18 mouse cellular contexts compared by ENCODE assay signal in the genomic region with DNA sequence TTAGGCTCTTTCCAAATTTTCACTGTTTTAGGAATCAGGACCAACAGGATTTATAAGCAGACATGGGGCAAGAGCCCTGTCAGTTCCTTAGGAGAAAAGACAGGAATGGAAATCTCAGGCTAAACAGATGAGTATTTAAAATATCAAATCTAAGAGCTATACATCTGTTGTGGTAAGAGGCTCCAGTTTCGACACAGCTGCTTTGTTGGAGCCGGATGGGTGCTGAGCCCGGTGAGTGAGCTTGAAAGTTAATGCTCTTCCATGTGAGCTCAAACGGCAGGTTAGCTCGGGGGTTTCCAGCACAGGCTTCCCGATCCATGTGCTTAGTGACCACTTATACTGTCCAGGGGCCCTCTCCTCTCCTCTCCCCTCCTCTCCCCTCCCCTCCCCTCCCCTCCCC.
"Had no signal": no experiment of that assay in that cellular context is flagged by ENCODE, and none has a peak within 500 bp of the region (broad histone marks: within the 10 kb centered on the region; RNA-seq: fewer than 3 reads in every experiment).

No protein-coding gene starts in this region.

- DNase-seq: lung, adult 18-20 months; lung, embryonic 14.5 days; lung, postnatal 10 days; lung, postnatal 4 days; midbrain, embryonic 14.5 days; retina, postnatal 1 day; right cerebral cortex, postnatal 14 days; thymus, adult 2 months; thymus, postnatal 25 days; thymus, postnatal 4 days had no signal

- H3K9me3 ChIP-seq: liver, embryonic 12.5 days; midbrain, embryonic 12.5 days; neural tube, embryonic 13.5 days; neural tube, embryonic 15.5 days; stomach, embryonic 15.5 days had no signal

- ATAC-seq: liver, embryonic 12.5 days; midbrain, embryonic 16.5 days had no signal

- H3K36me3 ChIP-seq: liver, embryonic 12.5 days; midbrain, embryonic 12.5 days; neural tube, embryonic 13.5 days; neural tube, embryonic 15.5 days; stomach, embryonic 15.5 days had no signal

- H3K27ac ChIP-seq: liver, embryonic 12.5 days; liver, embryonic 14.5 days; midbrain, embryonic 12.5 days; neural tube, embryonic 13.5 days; neural tube, embryonic 15.5 days; stomach, embryonic 15.5 days; stomach, postnatal 0 days had no signal

- H3K4me3 ChIP-seq: liver, embryonic 12.5 days; midbrain, embryonic 12.5 days; neural tube, embryonic 13.5 days; neural tube, embryonic 15.5 days; stomach, embryonic 15.5 days had no signal

- H3K27me3 ChIP-seq: liver, embryonic 12.5 days; midbrain, embryonic 12.5 days; neural tube, embryonic 13.5 days; neural tube, embryonic 15.5 days; stomach, embryonic 15.5 days had no signal

- H3K9ac ChIP-seq: liver, embryonic 12.5 days; liver, embryonic 14.5 days; lung, embryonic 14.5 days; midbrain, embryonic 12.5 days; neural tube, embryonic 13.5 days; neural tube, embryonic 15.5 days; stomach, embryonic 15.5 days had no signal

- H3K4me2 ChIP-seq: liver, embryonic 12.5 days; lung, embryonic 14.5 days; midbrain, embryonic 12.5 days; neural tube, embryonic 13.5 days; neural tube, embryonic 15.5 days; stomach, embryonic 15.5 days had no signal

- H3K4me1 ChIP-seq: liver, embryonic 12.5 days; midbrain, embryonic 12.5 days; neural tube, embryonic 13.5 days; neural tube, embryonic 15.5 days; stomach, embryonic 15.5 days had no signal
